Mouse (Mus musculus) CD4-positive, CD25-positive, alpha-beta regulatory T cell, adult 4 months (primary cell): ENCODE measurements around the gene Xirp1. TPM values are rescaled to one million over a fixed set of nuclear protein-coding genes. Genes with fewer than 3 reads are reported as not detected.
"Not testable (repeated sequence)": the region's sequence is repeated elsewhere in the genome, so short reads cannot be mapped to it uniquely, and the experiment has no call there.

Experiments
- ATAC-seq: one replicate; pipeline ENCODE4 v1.8.0; 2017
- polyA plus RNA-seq, 2 experiments: library from polyadenylated mRNA; unstranded; fragments of 100-300 nt; shearing (Covaris generic); gene quantifications; one replicate each; pipeline ENCODE4 v1.2.1; 2017

Gene Xirp1
- polyA plus RNA-seq, 2 experiments from 2014 or later, result not detected

- ATAC-seq, result no peak
Measured at GRCm38 (mm10) chr9:120016956-120017355, 6.4 kb downstream of the Xirp1 start.

GRCm38 (mm10) chr9:120014828-120015227 lies 8.6 kb downstream of the Xirp1 start:
- no peak for ATAC-seq

GRCm38 (mm10) chr9:120013251-120013820 lies 10.1 kb downstream of the Xirp1 start:
- no peak for ATAC-seq

GRCm38 (mm10) chr9:120012781-120013180 lies 10.6 kb downstream of the Xirp1 start:
- no peak for ATAC-seq

- not testable (repeated sequence) for ATAC-seq
Measured at GRCm38 (mm10) chr9:120012161-120012560, 11.2 kb downstream of the Xirp1 start.

GRCm38 (mm10) chr9:120011533-120011932 lies 11.9 kb downstream of the Xirp1 start:
- ATAC-seq, result peak; percentile 48

GRCm38 (mm10) chr9:120010781-120011511 lies 12.5 kb downstream of the Xirp1 start:
- ATAC-seq, result peak; percentile 98

- no peak for ATAC-seq
Measured at GRCm38 (mm10) chr9:120009871-120010270, 13.5 kb downstream of the Xirp1 start.

- ATAC-seq, result no peak
Measured at GRCm38 (mm10) chr9:120009226-120009841, 14.1 kb downstream of the Xirp1 start.

GRCm38 (mm10) chr9:120007833-120008232 lies 15.6 kb downstream of the Xirp1 start:
- ATAC-seq, result no peak

- no peak for ATAC-seq
Measured at GRCm38 (mm10) chr9:120005936-120006335, 17.5 kb downstream of the Xirp1 start.

- ATAC-seq, result no peak
Measured at GRCm38 (mm10) chr9:120002893-120003292, 20.5 kb downstream of the Xirp1 start.

- peak; percentile 94 for ATAC-seq
Measured at GRCm38 (mm10) chr9:120001945-120002725, 21.3 kb downstream of the Xirp1 start.

GRCm38 (mm10) chr9:120000761-120001160 lies 22.6 kb downstream of the Xirp1 start:
- ATAC-seq, result no peak

- ATAC-seq, result no peak
Measured at GRCm38 (mm10) chr9:119999636-120000035, 23.8 kb downstream of the Xirp1 start.

GRCm38 (mm10) chr9:119998776-119999175 lies 24.6 kb downstream of the Xirp1 start:
- no peak for ATAC-seq

GRCm38 (mm10) chr9:119996080-119996479 lies 27.3 kb downstream of the Xirp1 start:
- ATAC-seq, result no peak

- no peak for ATAC-seq
Measured at GRCm38 (mm10) chr9:119994207-119994606, 29.2 kb downstream of the Xirp1 start.

- no peak for ATAC-seq
Measured at GRCm38 (mm10) chr9:119993092-119993844, 30.1 kb downstream of the Xirp1 start.

GRCm38 (mm10) chr9:119991310-119991709 lies 32.1 kb downstream of the Xirp1 start:
- ATAC-seq, result no peak

GRCm38 (mm10) chr9:119988304-119988703 lies 35.1 kb downstream of the Xirp1 start:
- peak; percentile 85 for ATAC-seq

GRCm38 (mm10) chr9:119985881-119986574 lies 37.4 kb downstream of the Xirp1 start:
- no peak for ATAC-seq
